Mouse (Mus musculus): ENCODE measurements at regions not wholly inside any gene's neighbourhood (a gene's known extent, or its start where the extent isn't known, plus 50 kb on each side); places are given as distances from the start of the nearest gene placed in this dataset.

GRCm38 (mm10) chr14:108334879-108335278 is 579.1 kb downstream of the Slitrk1 start:
- no peak for DNase-seq

GRCm38 (mm10) chr14:108326425-108326824 is 587.5 kb downstream of the Slitrk1 start:
- DNase-seq: no peak

GRCm38 (mm10) chr14:108323364-108324037 is 590.5 kb downstream of the Slitrk1 start:
- DNase-seq: no peak

- DNase-seq: no peak
Measured at GRCm38 (mm10) chr14:108307627-108308026, 606.3 kb downstream of the Slitrk1 start.

GRCm38 (mm10) chr14:108279630-108280029 is 634.3 kb downstream of the Slitrk1 start:
- no peak for DNase-seq

GRCm38 (mm10) chr14:108261083-108261482 is 652.9 kb downstream of the Slitrk1 start:
- no peak for DNase-seq

- DNase-seq: peak; percentile 44 to 48
Measured at GRCm38 (mm10) chr14:108247365-108247764, 666.6 kb downstream of the Slitrk1 start.

GRCm38 (mm10) chr14:108225483-108226124 is 688.4 kb downstream of the Slitrk1 start:
- no peak for DNase-seq

- DNase-seq: no peak
Measured at GRCm38 (mm10) chr14:108209246-108209645, 704.7 kb downstream of the Slitrk1 start.

- DNase-seq: no peak
Measured at GRCm38 (mm10) chr14:108199133-108199532, 714.8 kb downstream of the Slitrk1 start.

GRCm38 (mm10) chr14:108180920-108181319 is 733.0 kb downstream of the Slitrk1 start:
- DNase-seq: no peak

GRCm38 (mm10) chr14:108175275-108175860 is 738.6 kb downstream of the Slitrk1 start:
- no peak for DNase-seq

- peak; percentile 33 to 45 for DNase-seq
Measured at GRCm38 (mm10) chr14:108152981-108153380, 761.0 kb downstream of the Slitrk1 start.

GRCm38 (mm10) chr14:108123147-108123546 is 790.8 kb downstream of the Slitrk1 start:
- DNase-seq: no peak

GRCm38 (mm10) chr14:108105009-108105408 is 808.9 kb downstream of the Slitrk1 start:
- DNase-seq: no peak

- no peak for DNase-seq
Measured at GRCm38 (mm10) chr14:108090965-108091364, 823.0 kb downstream of the Slitrk1 start.

GRCm38 (mm10) chr14:108049997-108050396 is 864.0 kb downstream of the Slitrk1 start:
- no peak for DNase-seq

GRCm38 (mm10) chr14:108035959-108036358 is 878.0 kb downstream of the Slitrk1 start:
- DNase-seq: no peak

GRCm38 (mm10) chr14:108034162-108034561 is 879.8 kb downstream of the Slitrk1 start:
- DNase-seq: no peak

- DNase-seq: no peak
Measured at GRCm38 (mm10) chr14:108022551-108022950, 891.4 kb downstream of the Slitrk1 start.

GRCm38 (mm10) chr14:108022066-108022465 is 891.9 kb downstream of the Slitrk1 start:
- no peak for DNase-seq

- no peak for DNase-seq
Measured at GRCm38 (mm10) chr14:108021331-108021730, 892.6 kb downstream of the Slitrk1 start.

GRCm38 (mm10) chr14:107987752-107988285 is 926.1 kb downstream of the Slitrk1 start:
- DNase-seq: no peak

GRCm38 (mm10) chr14:107978141-107978540 is 935.8 kb downstream of the Slitrk1 start:
- DNase-seq: no peak

Measured in layer of hippocampus, postnatal 36 days (tissue).